Mouse (Mus musculus): ENCODE data around the gene Ttll3. TPM values are rescaled to one million over a fixed set of nuclear protein-coding genes. Genes with fewer than 3 reads are reported as not detected.
A peak's percentile ranks its signal among the peaks of the same experiment; 100 is the strongest.

Ttll3 gene
- polyA plus RNA-seq, 1 experiment: 1.9 TPM

- H3K4me3 ChIP-seq: no peak overlapping the region
These were observed 1.7 kb downstream of the Ttll3 start for GRCm38 (mm10) chr6:113390715-113391114.

DNA sequence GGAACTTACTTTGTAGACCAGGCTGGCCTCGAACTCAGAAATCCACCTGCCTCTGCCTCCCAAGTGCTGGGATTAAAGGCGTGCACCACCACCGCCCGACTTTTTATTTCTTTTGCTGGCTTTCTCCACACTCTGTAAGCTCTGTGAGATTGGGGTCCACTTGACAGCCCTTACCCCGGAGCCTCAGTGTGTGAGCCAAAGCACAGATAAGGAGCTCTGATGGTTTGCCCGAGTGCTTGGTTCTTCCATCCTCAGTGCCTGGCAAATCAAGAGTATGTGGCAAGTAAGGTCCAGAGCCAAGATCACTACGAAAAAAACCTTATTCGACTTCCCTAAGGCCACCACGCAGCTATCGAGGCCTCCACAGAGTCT, 2.9 kb downstream of the Ttll3 start:
- TF ChIP-seq POLR2A (IDR thresholded peaks at IDR 0.05; ENCODE audit: insufficient read length, low read depth): no peak
- no peak for TF ChIP-seq E2F4 (IDR thresholded peaks at IDR 0.05; ENCODE audit: insufficient read depth)
- TF ChIP-seq CEBPB (IDR thresholded peaks at IDR 0.05; ENCODE audit: insufficient read depth, poor library complexity, severe bottlenecking): no peak
- no peak for TF ChIP-seq REST (IDR thresholded peaks at IDR 0.05; ENCODE audit: insufficient read depth, insufficient read length)
- no peak for TF ChIP-seq MYOG (IDR thresholded peaks at IDR 0.05; ENCODE audit: control insufficient read depth in 1 of 3, insufficient read depth in 1 of 3, insufficient read length in 2 of 3, low read depth in 2 of 3)
- no peak for TF ChIP-seq USF1 (IDR thresholded peaks at IDR 0.05; ENCODE audit: low read depth)
- no peak for TF ChIP-seq MYOD1 (IDR thresholded peaks at IDR 0.05; ENCODE audit: control insufficient read depth in 1 of 3, insufficient read length in 2 of 3, low read depth in 2 of 3)
- no peak for TF ChIP-seq TCF12 (IDR thresholded peaks at IDR 0.05; ENCODE audit: insufficient read depth, poor library complexity, severe bottlenecking)
- TF ChIP-seq SRF (IDR thresholded peaks at IDR 0.05; ENCODE audit: control insufficient read depth, insufficient read length, low read depth): no peak
- TF ChIP-seq POLR2AphosphoS2 (IDR thresholded peaks at IDR 0.05; ENCODE audit: insufficient read length, low read depth): no peak
- no peak for TF ChIP-seq MAX (IDR thresholded peaks at IDR 0.05; ENCODE audit: low read depth)
- TF ChIP-seq TCF3 (IDR thresholded peaks at IDR 0.05; ENCODE audit: insufficient read length, low read depth): no peak
- no peak overlapping the region for H3ac ChIP-seq (ENCODE audit: control insufficient read depth, insufficient read length)

More at GRCm38 (mm10) chr6:113390715-113391114, 1.7 kb downstream of the Ttll3 start:
- Histone ChIP-seq H3K27me3 (ENCODE audit: control insufficient read depth, insufficient read depth, insufficient read length) (no peaks in the 10 kb centered on the region), H3K4me2 (ENCODE audit: low read depth) (no peak overlapping the region), H3K36me3 (ENCODE audit: control insufficient read depth, insufficient read depth) (peaks cover 34% of the 10 kb centered on the region), H3ac (ENCODE audit: control insufficient read depth, insufficient read length) (no peak overlapping the region), H3K79me2 (ENCODE audit: control insufficient read depth, insufficient read depth) (no peaks in the 10 kb centered on the region)
- TF ChIP-seq MAX (IDR thresholded peaks at IDR 0.05; ENCODE audit: low read depth): no peak
- no peak for TF ChIP-seq CEBPB (IDR thresholded peaks at IDR 0.05; ENCODE audit: insufficient read depth, poor library complexity, severe bottlenecking)
- TF ChIP-seq POLR2AphosphoS2 (IDR thresholded peaks at IDR 0.05; ENCODE audit: insufficient read length, low read depth): no peak
- no peak for TF ChIP-seq REST (IDR thresholded peaks at IDR 0.05; ENCODE audit: insufficient read depth, insufficient read length)
- TF ChIP-seq POLR2A (IDR thresholded peaks at IDR 0.05; ENCODE audit: insufficient read length, low read depth): no peak
- no peak for TF ChIP-seq SRF (IDR thresholded peaks at IDR 0.05; ENCODE audit: control insufficient read depth, insufficient read length, low read depth)

DNA sequence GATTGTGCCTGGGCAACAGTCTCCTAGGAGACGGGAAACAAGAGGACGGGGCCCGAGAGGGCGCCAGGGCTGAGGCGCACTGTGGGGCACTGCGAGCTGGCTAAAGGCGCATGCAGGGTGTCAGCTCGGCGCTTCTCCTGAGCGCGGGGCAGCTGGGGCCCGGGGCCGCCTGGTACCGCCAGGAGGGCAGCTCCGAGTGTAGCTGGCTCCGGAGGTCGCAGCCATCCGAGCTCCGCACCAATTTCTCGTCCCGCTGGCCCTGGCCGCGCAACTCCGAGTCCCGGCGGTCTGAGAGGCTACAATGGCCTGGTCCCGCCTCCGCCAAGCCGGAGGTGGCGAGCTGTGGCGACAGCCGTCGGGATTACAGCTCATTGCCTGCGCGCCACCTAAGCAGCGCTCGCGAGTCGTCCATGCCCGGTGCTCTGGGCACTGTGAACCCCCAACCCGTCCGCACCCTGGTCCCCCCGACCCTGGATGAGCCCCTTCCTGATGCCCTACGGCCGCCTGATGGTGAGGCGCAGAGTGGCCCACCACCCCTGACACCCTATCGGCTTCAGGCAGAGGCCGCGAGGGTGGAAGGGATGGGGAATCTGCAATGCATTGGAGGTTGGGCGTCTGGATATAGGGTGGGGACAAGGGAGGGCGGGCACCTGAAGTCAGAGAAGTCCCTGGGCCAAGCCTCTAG, 3.5 kb downstream of the Ttll3 start:
- Histone ChIP-seq H3K36me3 (ENCODE audit: control insufficient read depth, insufficient read depth) (peaks cover 22% of the 10 kb centered on the region), H3K27me3 (ENCODE audit: control insufficient read depth, insufficient read depth, insufficient read length) (no peaks in the 10 kb centered on the region), H3K4me3 (no peak overlapping the region), H3K79me2 (ENCODE audit: control insufficient read depth, insufficient read depth) (no peaks in the 10 kb centered on the region), H3K4me2 (ENCODE audit: low read depth) (no peak overlapping the region), H3ac (ENCODE audit: control insufficient read depth, insufficient read length) (no peak overlapping the region)
- TF ChIP-seq POLR2AphosphoS2 (IDR thresholded peaks at IDR 0.05; ENCODE audit: insufficient read length, low read depth) (peak; percentile 61), E2F4 (IDR thresholded peaks at IDR 0.05; ENCODE audit: insufficient read depth) (no peak), POLR2A (IDR thresholded peaks at IDR 0.05; ENCODE audit: insufficient read length, low read depth) (no peak), USF1 (IDR thresholded peaks at IDR 0.05; ENCODE audit: low read depth) (no peak), REST (IDR thresholded peaks at IDR 0.05; ENCODE audit: insufficient read depth, insufficient read length) (no peak), TCF12 (IDR thresholded peaks at IDR 0.05; ENCODE audit: insufficient read depth, poor library complexity, severe bottlenecking) (no peak)

More for the DNA sequence above, 2.9 kb downstream of the Ttll3 start:
- no peak overlapping the region for H3K4me2 ChIP-seq (ENCODE audit: low read depth)
- no peaks in the 10 kb centered on the region for H3K27me3 ChIP-seq (ENCODE audit: control insufficient read depth, insufficient read depth, insufficient read length)
- no peaks in the 10 kb centered on the region for H3K79me2 ChIP-seq (ENCODE audit: control insufficient read depth, insufficient read depth)
- peaks cover 27% of the 10 kb centered on the region for H3K36me3 ChIP-seq (ENCODE audit: control insufficient read depth, insufficient read depth)
- H3K4me3 ChIP-seq: no peak overlapping the region

- no peak for TF ChIP-seq POLR2AphosphoS2 (IDR thresholded peaks at IDR 0.05; ENCODE audit: insufficient read length, low read depth)
- no peak for TF ChIP-seq USF1 (IDR thresholded peaks at IDR 0.05; ENCODE audit: low read depth)
- no peak for TF ChIP-seq E2F4 (IDR thresholded peaks at IDR 0.05; ENCODE audit: insufficient read depth)
- TF ChIP-seq SRF (IDR thresholded peaks at IDR 0.05; ENCODE audit: control insufficient read depth, insufficient read length, low read depth): no peak
- no peak for TF ChIP-seq POLR2A (IDR thresholded peaks at IDR 0.05; ENCODE audit: insufficient read length, low read depth)
- TF ChIP-seq TCF3 (IDR thresholded peaks at IDR 0.05; ENCODE audit: insufficient read length, low read depth): no peak
- TF ChIP-seq MYOG (IDR thresholded peaks at IDR 0.05; ENCODE audit: control insufficient read depth in 1 of 3, insufficient read depth in 1 of 3, insufficient read length in 2 of 3, low read depth in 2 of 3): no peak
- TF ChIP-seq TCF12 (IDR thresholded peaks at IDR 0.05; ENCODE audit: insufficient read depth, poor library complexity, severe bottlenecking): no peak
- TF ChIP-seq REST (IDR thresholded peaks at IDR 0.05; ENCODE audit: insufficient read depth, insufficient read length): no peak
- TF ChIP-seq CEBPB (IDR thresholded peaks at IDR 0.05; ENCODE audit: insufficient read depth, poor library complexity, severe bottlenecking): no peak
- no peak for TF ChIP-seq MAX (IDR thresholded peaks at IDR 0.05; ENCODE audit: low read depth)
- TF ChIP-seq MYOD1 (IDR thresholded peaks at IDR 0.05; ENCODE audit: control insufficient read depth in 1 of 3, insufficient read length in 2 of 3, low read depth in 2 of 3): no peak
- H3K4me3 ChIP-seq: no peak overlapping the region
- peaks cover 27% of the 10 kb centered on the region for H3K36me3 ChIP-seq (ENCODE audit: control insufficient read depth, insufficient read depth)
These were observed 4.9 kb downstream of the Ttll3 start for GRCm38 (mm10) chr6:113393951-113394350.

GRCm38 (mm10) chr6:113394811-113395210, 5.8 kb downstream of the Ttll3 start:
- Histone ChIP-seq H3ac (ENCODE audit: control insufficient read depth, insufficient read length) (no peak overlapping the region), H3K36me3 (ENCODE audit: control insufficient read depth, insufficient read depth) (peaks cover 23% of the 10 kb centered on the region), H3K79me2 (ENCODE audit: control insufficient read depth, insufficient read depth) (no peaks in the 10 kb centered on the region), H3K4me2 (ENCODE audit: low read depth) (no peak overlapping the region), H3K4me3 (no peak overlapping the region), H3K27me3 (ENCODE audit: control insufficient read depth, insufficient read depth, insufficient read length) (no peaks in the 10 kb centered on the region)
- TF ChIP-seq USF1 (IDR thresholded peaks at IDR 0.05; ENCODE audit: low read depth) (no peak), SRF (IDR thresholded peaks at IDR 0.05; ENCODE audit: control insufficient read depth, insufficient read length, low read depth) (no peak), MYOD1 (IDR thresholded peaks at IDR 0.05; ENCODE audit: control insufficient read depth in 1 of 3, insufficient read length in 2 of 3, low read depth in 2 of 3) (no peak), POLR2AphosphoS2 (IDR thresholded peaks at IDR 0.05; ENCODE audit: insufficient read length, low read depth) (no peak), MYOG (IDR thresholded peaks at IDR 0.05; ENCODE audit: control insufficient read depth in 1 of 3, insufficient read depth in 1 of 3, insufficient read length in 2 of 3, low read depth in 2 of 3) (no peak), TCF12 (IDR thresholded peaks at IDR 0.05; ENCODE audit: insufficient read depth, poor library complexity, severe bottlenecking) (no peak), REST (IDR thresholded peaks at IDR 0.05; ENCODE audit: insufficient read depth, insufficient read length) (no peak), E2F4 (IDR thresholded peaks at IDR 0.05; ENCODE audit: insufficient read depth) (no peak), TCF3 (IDR thresholded peaks at IDR 0.05; ENCODE audit: insufficient read length, low read depth) (no peak)

More at GRCm38 (mm10) chr6:113393951-113394350, 4.9 kb downstream of the Ttll3 start:
- Histone ChIP-seq H3K79me2 (ENCODE audit: control insufficient read depth, insufficient read depth) (no peaks in the 10 kb centered on the region), H3K4me2 (ENCODE audit: low read depth) (no peak overlapping the region), H3K27me3 (ENCODE audit: control insufficient read depth, insufficient read depth, insufficient read length) (no peaks in the 10 kb centered on the region), H3ac (ENCODE audit: control insufficient read depth, insufficient read length) (no peak overlapping the region)

Measured in myocyte (in vitro differentiated cells).